Mouse (Mus musculus) hindbrain, embryonic 14.5 days (tissue): Measurements from ENCODE around the gene Gm43064. TPM values are rescaled to one million over a fixed set of nuclear protein-coding genes. Genes with fewer than 3 reads are reported as not detected.
"Not testable (repeated sequence)": the region's sequence is repeated elsewhere in the genome, so short reads cannot be mapped to it uniquely, and the experiment has no call there.

ENCODE experiments used
- ATAC-seq: fragments of 200-750 bp; cut with Nextera tagmentation; 2 replicates; pipeline ENCODE4 v1.8.0; 2017; ENCODE audit warnings: moderate number of reproducible peaks, mild to moderate bottlenecking, moderate TSS enrichment, moderate library complexity; ENCODE audit not compliant: low FRiP score
- DNase-seq: peaks from one replicate; pipeline ENCODE4 v3.0.0-alpha.2; 2015; ENCODE audit warnings: low spot score
- H3K27ac ChIP-seq: fragments of 300-500 bp; sonication (generic); 2 replicates; pipeline ENCODE4 v1.5.1; 2014; ENCODE audit warnings: mild to moderate bottlenecking, moderate library complexity
- H3K27me3 ChIP-seq: fragments of 300-500 bp; sonication (generic); 2 replicates; pipeline ENCODE4 v1.6.1; 2014; ENCODE audit warnings: mild to moderate bottlenecking, low read length, mixed read lengths; ENCODE audit not compliant: control insufficient read depth, insufficient read depth
- H3K36me3 ChIP-seq: fragments of 300-500 bp; sonication (generic); replicated peaks from 2 replicates; pipeline ENCODE4 v1.6.1; 2014; ENCODE audit not compliant: control insufficient read depth, insufficient read depth
- H3K4me1 ChIP-seq: fragments of 300-500 bp; sonication (generic); replicated peaks from 2 replicates; pipeline ENCODE4 v1.6.1; 2014; ENCODE audit warnings: antibody characterized with exemption, low read length, mixed read lengths; ENCODE audit not compliant: control insufficient read depth, insufficient read depth
- H3K4me2 ChIP-seq: fragments of 300-500 bp; sonication (generic); replicated peaks from 2 replicates; pipeline ENCODE4 v1.6.1; 2014; ENCODE audit warnings: mild to moderate bottlenecking, moderate library complexity
- H3K4me3 ChIP-seq: fragments of 300-500 bp; sonication (generic); replicated peaks from 2 replicates; pipeline ENCODE4 v1.5.1; 2014; ENCODE audit warnings: mild to moderate bottlenecking, low read length
- H3K9ac ChIP-seq: fragments of 300-500 bp; sonication (generic); 2 replicates; pipeline ENCODE4 v1.6.1; 2014
- H3K9me3 ChIP-seq: fragments of 300-500 bp; sonication (generic); 2 replicates; pipeline ENCODE4 v1.6.1; 2016; ENCODE audit warnings: low read length; ENCODE audit not compliant: control insufficient read depth
- WGBS: fragments of 180-500 bp; shearing (Covaris S2); extraction: QIAGEN DNeasy Blood & Tissue Kit; methylation state at CpG from one replicate; pipeline ENCODE4 v1.1.7; 2014; 5-methylcytosine and 5-hydroxymethylcytosine counted together
- polyA plus RNA-seq: library from polyadenylated mRNA; unstranded; fragments of >200 nt; fragmentation: Nextera tagmentation; extraction: Ambion mirVana; gene quantifications from 2 replicates; pipeline ENCODE4 v1.2.1, GENCODE M21; 2014

The Gm43064 gene
- polyA plus RNA-seq, 1 experiment from 2014 or later = 0.54 TPM

GRCm38 (mm10) chr3:103792111-103792406, 17.3 kb upstream of the Gm43064 start:
- Histone ChIP-seq H3K9ac (peak overlapping the region; percentile 91), H3K4me3 (peak overlapping the region; percentile 90; the same call in 1 of the 2 replicates)
- 80% methylated on average over 5 of the region's 5 CpGs for WGBS

GRCm38 (mm10) chr3:103792566-103792965, 16.8 kb upstream of the Gm43064 start:
- Histone ChIP-seq H3K9me3 (no peaks in the 10 kb centered on the region), H3K4me2 (no peak overlapping the region), H3K27me3 (no peaks in the 10 kb centered on the region), H3K9ac (no peak overlapping the region), H3K4me3 (no peak overlapping the region), H3K4me1 (peaks cover 20% of the 10 kb centered on the region), H3K36me3 (no peaks in the 10 kb centered on the region), H3K27ac (no peak overlapping the region)
- DNase-seq (no peak), ATAC-seq (no peak)
- WGBS = 79% methylated on average over 1 of the region's 1 CpGs

More at GRCm38 (mm10) chr3:103792111-103792406, 17.3 kb upstream of the Gm43064 start:
- H3K36me3 ChIP-seq, H3K27ac ChIP-seq, DNase-seq, H3K9me3 ChIP-seq, H3K27me3 ChIP-seq, ATAC-seq: not testable (repeated sequence)
- peak overlapping the region; percentile 66 for H3K4me2 ChIP-seq
- H3K4me1 ChIP-seq = peaks cover 20% of the 10 kb centered on the region

GRCm38 (mm10) chr3:103796389-103796788, 13.0 kb upstream of the Gm43064 start:
- Histone ChIP-seq H3K4me3 (no peak overlapping the region), H3K27ac (no peak overlapping the region), H3K36me3 (no peaks in the 10 kb centered on the region), H3K27me3 (no peaks in the 10 kb centered on the region), H3K4me1 (no peaks in the 10 kb centered on the region), H3K4me2 (no peak overlapping the region), H3K9ac (no peak overlapping the region), H3K9me3 (no peaks in the 10 kb centered on the region)
- ATAC-seq (no peak), DNase-seq (no peak)
- 69% methylated on average over 2 of the region's 2 CpGs for WGBS

- H3K4me3 ChIP-seq = no peak overlapping the region
- DNase-seq = no peak
- no peak for ATAC-seq
- H3K36me3 ChIP-seq = peaks cover 26% of the 10 kb centered on the region
- no peak overlapping the region for H3K4me2 ChIP-seq
- no peak overlapping the region for H3K9ac ChIP-seq
- no peaks in the 10 kb centered on the region for H3K27me3 ChIP-seq
- 79% methylated on average over 2 of the region's 2 CpGs for WGBS
- H3K4me1 ChIP-seq = no peaks in the 10 kb centered on the region
- H3K9me3 ChIP-seq = no peaks in the 10 kb centered on the region
- no peak overlapping the region for H3K27ac ChIP-seq
These were observed 9.9 kb upstream of the Gm43064 start for GRCm38 (mm10) chr3:103799507-103799906.

- H3K27me3 ChIP-seq = no peaks in the 10 kb centered on the region
- no peak overlapping the region for H3K4me2 ChIP-seq
- no peak overlapping the region for H3K27ac ChIP-seq
- H3K9me3 ChIP-seq = no peaks in the 10 kb centered on the region
- no peak overlapping the region for H3K4me3 ChIP-seq
- H3K36me3 ChIP-seq = peaks cover 38% of the 10 kb centered on the region
- H3K4me1 ChIP-seq = no peaks in the 10 kb centered on the region
- ATAC-seq (no peak), DNase-seq (no peak)
- H3K9ac ChIP-seq = no peak overlapping the region
- 79% methylated on average over 10 of the region's 10 CpGs for WGBS
These were observed 7.5 kb upstream of the Gm43064 start for GRCm38 (mm10) chr3:103801631-103802531.

- ATAC-seq (no peak), DNase-seq (no peak)
- Histone ChIP-seq H3K9me3 (no peaks in the 10 kb centered on the region), H3K9ac (no peak overlapping the region), H3K27ac (no peak overlapping the region), H3K4me3 (no peak overlapping the region), H3K4me1 (peaks cover under 1% of the 10 kb centered on the region; the same call in 1 of the 2 replicates), H3K27me3 (no peaks in the 10 kb centered on the region), H3K36me3 (peaks cover 38% of the 10 kb centered on the region), H3K4me2 (no peak overlapping the region)
- 92% methylated on average over 8 of the region's 8 CpGs for WGBS
These were observed 6.5 kb upstream of the Gm43064 start for GRCm38 (mm10) chr3:103802861-103803260.

DNA sequence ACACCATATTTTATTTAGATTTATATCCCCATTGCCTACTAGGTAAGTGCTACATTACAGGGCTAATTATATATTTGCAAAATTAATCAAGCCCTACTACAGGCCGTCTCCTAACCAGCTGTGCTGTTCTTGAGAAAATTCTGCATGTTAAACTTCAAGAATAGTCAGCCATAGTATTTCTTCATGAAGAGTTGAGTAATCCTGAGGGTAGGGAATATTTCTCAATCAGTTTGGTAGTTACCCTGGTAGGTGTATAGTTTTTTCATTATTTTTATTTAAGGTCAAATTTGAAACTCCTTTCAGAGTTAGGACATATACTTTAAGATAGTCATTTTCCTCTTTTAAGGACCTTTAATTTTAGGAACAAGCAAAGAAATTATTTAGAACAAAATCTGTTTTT, 3.7 kb upstream of the Gm43064 start:
- 90% methylated on average over 1 of the region's 1 CpGs for WGBS
- ATAC-seq = no peak

DNA sequence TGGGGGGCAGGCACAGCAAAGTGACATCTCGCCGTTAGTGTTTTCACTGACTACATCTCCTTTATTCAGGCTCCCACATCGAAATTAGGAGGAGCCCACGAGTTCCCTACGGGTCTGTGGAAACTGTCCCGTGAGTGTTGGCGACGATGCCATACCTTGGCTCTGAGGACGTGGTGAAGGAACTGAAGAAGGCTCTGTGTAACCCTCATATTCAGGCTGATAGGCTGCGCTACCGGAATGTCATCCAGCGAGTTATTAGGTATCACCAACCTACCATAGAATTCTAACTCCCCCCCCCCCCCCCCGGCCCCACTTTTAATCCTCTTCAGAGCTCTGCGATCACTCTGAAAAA, 402 bp downstream of the Gm43064 start:
- peaks cover 15% of the 10 kb centered on the region for H3K4me1 ChIP-seq
- no peaks in the 10 kb centered on the region for H3K27me3 ChIP-seq
- peaks cover 21% of the 10 kb centered on the region for H3K36me3 ChIP-seq
- H3K4me3 ChIP-seq = peak overlapping the region; percentile 67
- DNase-seq = no peak
- peak; percentile 64 for ATAC-seq
- H3K9ac ChIP-seq = peak overlapping the region; percentile 82
- H3K9me3 ChIP-seq = no peaks in the 10 kb centered on the region
- 3% methylated on average over 14 of the region's 14 CpGs for WGBS
- H3K4me2 ChIP-seq = peak overlapping the region; percentile 68
- H3K27ac ChIP-seq = peak overlapping the region; percentile 86

More for the DNA sequence above, 3.7 kb upstream of the Gm43064 start:
- H3K4me1 ChIP-seq = peaks cover 15% of the 10 kb centered on the region
- DNase-seq = no peak
- no peak overlapping the region for H3K27ac ChIP-seq
- no peak overlapping the region for H3K9ac ChIP-seq
- H3K4me3 ChIP-seq = no peak overlapping the region
- H3K36me3 ChIP-seq = peaks cover 38% of the 10 kb centered on the region
- no peaks in the 10 kb centered on the region for H3K9me3 ChIP-seq
- H3K4me2 ChIP-seq = no peak overlapping the region
- H3K27me3 ChIP-seq = no peaks in the 10 kb centered on the region

DNA sequence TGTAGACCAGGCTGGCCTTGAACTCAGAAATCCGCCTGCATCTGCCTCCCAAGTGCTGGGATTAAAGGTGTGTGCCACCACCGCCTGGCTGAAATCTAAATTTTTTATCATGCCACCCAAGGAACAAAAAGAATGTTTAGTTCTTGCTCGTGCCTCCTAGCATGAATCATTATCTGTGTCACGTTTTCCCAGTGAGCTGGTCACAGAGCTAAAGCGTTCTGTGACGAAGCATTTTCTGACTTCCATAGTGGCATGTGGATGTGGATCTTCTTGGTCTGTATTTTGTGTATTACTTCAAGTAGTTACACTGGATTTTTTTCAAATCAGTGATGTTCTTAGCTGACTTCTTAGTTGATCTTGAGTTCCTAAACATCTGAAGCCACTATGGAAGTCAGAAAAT, 1.6 kb downstream of the Gm43064 start:
- Histone ChIP-seq H3K27ac (no peak overlapping the region), H3K36me3 (peaks cover 21% of the 10 kb centered on the region), H3K4me2 (no peak overlapping the region), H3K4me3 (no peak overlapping the region), H3K4me1 (peaks cover 15% of the 10 kb centered on the region), H3K9me3 (no peaks in the 10 kb centered on the region), H3K9ac (no peak overlapping the region), H3K27me3 (no peaks in the 10 kb centered on the region)
- DNase-seq (no peak), ATAC-seq (no peak)
- WGBS = 93% methylated on average over 6 of the region's 6 CpGs
